Mouse (Mus musculus): ENCODE data around the gene Tgif1. TPM values are rescaled to one million over a fixed set of nuclear protein-coding genes. Genes with fewer than 3 reads are reported as not detected.

The Tgif1 gene
- polyA plus RNA-seq (2012; rRNA removed) (6.3 and 7.0 TPM in 2 replicates), polyA plus RNA-seq (2014; fragmentation: Nextera tagmentation; extraction: Ambion mirVana) (5.0 TPM in 2 replicates)

GRCm38 (mm10) chr17:70853436-70853905, at the start of gene Tgif1:
Gene Tgif1 (minus strand): TSS chr17:70853546.
- H3K4me3 ChIP-seq (ENCODE audit: insufficient read depth in 1 of 2, low read depth in 2 of 2, low read length in 2 of 2): peak within 1 kb of the TSS; percentile 61 to 72
- H3K9me3 ChIP-seq (ENCODE audit: control insufficient read depth, low read length): no peaks in the 10 kb centered on the region
- ATAC-seq (ENCODE audit: insufficient read depth) (peak; percentile 16; the same call in 1 of the 2 replicates), DNase-seq (ENCODE audit: low read depth in 3 of 3, low spot score in 3 of 3) (no peak)
- peaks cover 0 to 6% of the 10 kb centered on the region in 2 experiments; a peak in 1 of 4 replicates for H3K4me1 ChIP-seq (replicated peaks; ENCODE audit: control insufficient read depth in 2 of 2, insufficient read depth in 2 of 2, low read length in 1 of 2)
- peak within 1 kb of the TSS; percentile 63 for H3K27ac ChIP-seq
- H3K27me3 ChIP-seq (ENCODE audit: control insufficient read depth, insufficient read depth, low read length): peaks cover 37% of the 10 kb centered on the region
- peak within 1 kb of the TSS; percentile 59 for H3K9ac ChIP-seq (replicated peaks)
- H3K36me3 ChIP-seq (replicated peaks; ENCODE audit: control insufficient read depth, insufficient read depth, low read depth): no peaks in the 10 kb centered on the region
- TF ChIP-seq EP300 (IDR thresholded peaks at IDR 0.05; ENCODE audit: low read depth): no peak
- no peak for TF ChIP-seq CTCF (IDR thresholded peaks at IDR 0.05; ENCODE audit: low read depth)
- under 1% methylated on average over 29 of the region's 29 CpGs for WGBS (ENCODE audit: insufficient replicate concordance)
- peak within 1 kb of the TSS; percentile 89 for H3K4me2 ChIP-seq (ENCODE audit: low read depth)

GRCm38 (mm10) chr17:70900660-70901059, 47.3 kb upstream of the Tgif1 start:
- 71% methylated on average over 10 of the region's 10 CpGs for WGBS (ENCODE audit: insufficient replicate concordance)

GRCm38 (mm10) chr17:70899642-70900041, 46.3 kb upstream of the Tgif1 start:
- H3K9me3 ChIP-seq (ENCODE audit: control insufficient read depth, low read length): no peaks in the 10 kb centered on the region
- H3K4me1 ChIP-seq (replicated peaks; ENCODE audit: control insufficient read depth in 2 of 2, insufficient read depth in 2 of 2, low read length in 1 of 2): no peaks in the 10 kb centered on the region
- no peak overlapping the region for H3K27ac ChIP-seq
- no peak for DNase-seq (ENCODE audit: low read depth in 3 of 3, low spot score in 3 of 3)
- no peak overlapping the region for H3K9ac ChIP-seq (replicated peaks)
- H3K4me2 ChIP-seq (ENCODE audit: low read depth): no peak overlapping the region
- 66% methylated on average over 6 of the region's 6 CpGs for WGBS (ENCODE audit: insufficient replicate concordance)
- TF ChIP-seq CTCF (IDR thresholded peaks at IDR 0.05; ENCODE audit: low read depth) (no peak), EP300 (IDR thresholded peaks at IDR 0.05; ENCODE audit: low read depth) (no peak)
- no peaks in the 10 kb centered on the region for H3K36me3 ChIP-seq (replicated peaks; ENCODE audit: control insufficient read depth, insufficient read depth, low read depth)
- no peak for ATAC-seq (ENCODE audit: insufficient read depth)
- H3K4me3 ChIP-seq (ENCODE audit: insufficient read depth in 1 of 2, low read depth in 2 of 2, low read length in 2 of 2): no peak overlapping the region
- no peaks in the 10 kb centered on the region for H3K27me3 ChIP-seq (ENCODE audit: control insufficient read depth, insufficient read depth, low read length)

More at GRCm38 (mm10) chr17:70900660-70901059, 47.3 kb upstream of the Tgif1 start:
- H3K27ac ChIP-seq: no peak overlapping the region
- no peaks in the 10 kb centered on the region for H3K4me1 ChIP-seq (replicated peaks; ENCODE audit: control insufficient read depth in 2 of 2, insufficient read depth in 2 of 2, low read length in 1 of 2)
- H3K4me2 ChIP-seq (ENCODE audit: low read depth): no peak overlapping the region
- ATAC-seq (ENCODE audit: insufficient read depth) (no peak), DNase-seq (ENCODE audit: low read depth in 3 of 3, low spot score in 3 of 3) (no peak)
- no peak overlapping the region for H3K9ac ChIP-seq (replicated peaks)
- TF ChIP-seq EP300 (IDR thresholded peaks at IDR 0.05; ENCODE audit: low read depth) (no peak), CTCF (IDR thresholded peaks at IDR 0.05; ENCODE audit: low read depth) (no peak)
- no peaks in the 10 kb centered on the region for H3K9me3 ChIP-seq (ENCODE audit: control insufficient read depth, low read length)
- H3K27me3 ChIP-seq (ENCODE audit: control insufficient read depth, insufficient read depth, low read length): no peaks in the 10 kb centered on the region
- no peak overlapping the region for H3K4me3 ChIP-seq (ENCODE audit: insufficient read depth in 1 of 2, low read depth in 2 of 2, low read length in 2 of 2)
- no peaks in the 10 kb centered on the region for H3K36me3 ChIP-seq (replicated peaks; ENCODE audit: control insufficient read depth, insufficient read depth, low read depth)

GRCm38 (mm10) chr17:70894867-70895266, 41.5 kb upstream of the Tgif1 start:
- Histone ChIP-seq H3K4me2 (ENCODE audit: low read depth) (no peak overlapping the region), H3K4me3 (ENCODE audit: insufficient read depth in 1 of 2, low read depth in 2 of 2, low read length in 2 of 2) (no peak overlapping the region), H3K4me1 (replicated peaks; ENCODE audit: control insufficient read depth in 2 of 2, insufficient read depth in 2 of 2, low read length in 1 of 2) (no peaks in the 10 kb centered on the region), H3K9ac (replicated peaks) (no peak overlapping the region), H3K9me3 (ENCODE audit: control insufficient read depth, low read length) (no peaks in the 10 kb centered on the region), H3K36me3 (replicated peaks; ENCODE audit: control insufficient read depth, insufficient read depth, low read depth) (no peaks in the 10 kb centered on the region), H3K27me3 (ENCODE audit: control insufficient read depth, insufficient read depth, low read length) (no peaks in the 10 kb centered on the region), H3K27ac (no peak overlapping the region)
- 70% methylated on average over 9 of the region's 9 CpGs for WGBS (ENCODE audit: insufficient replicate concordance)
- TF ChIP-seq EP300 (IDR thresholded peaks at IDR 0.05; ENCODE audit: low read depth) (no peak), CTCF (IDR thresholded peaks at IDR 0.05; ENCODE audit: low read depth) (no peak)
- no peak for DNase-seq (ENCODE audit: low read depth in 3 of 3, low spot score in 3 of 3)
- ATAC-seq (ENCODE audit: insufficient read depth): no peak

GRCm38 (mm10) chr17:70893151-70893550, 39.8 kb upstream of the Tgif1 start:
- H3K4me2 ChIP-seq (ENCODE audit: low read depth): no peak overlapping the region
- DNase-seq (ENCODE audit: low read depth in 3 of 3, low spot score in 3 of 3) (no peak), ATAC-seq (ENCODE audit: insufficient read depth) (no peak)
- H3K9me3 ChIP-seq (ENCODE audit: control insufficient read depth, low read length): no peaks in the 10 kb centered on the region
- no peak overlapping the region for H3K27ac ChIP-seq
- 46% methylated on average over 5 of the region's 5 CpGs for WGBS (ENCODE audit: insufficient replicate concordance)
- H3K27me3 ChIP-seq (ENCODE audit: control insufficient read depth, insufficient read depth, low read length): no peaks in the 10 kb centered on the region
- H3K4me1 ChIP-seq (replicated peaks; ENCODE audit: control insufficient read depth in 2 of 2, insufficient read depth in 2 of 2, low read length in 1 of 2): no peaks in the 10 kb centered on the region
- TF ChIP-seq EP300 (IDR thresholded peaks at IDR 0.05; ENCODE audit: low read depth) (no peak), CTCF (IDR thresholded peaks at IDR 0.05; ENCODE audit: low read depth) (no peak)
- H3K36me3 ChIP-seq (replicated peaks; ENCODE audit: control insufficient read depth, insufficient read depth, low read depth): no peaks in the 10 kb centered on the region
- H3K4me3 ChIP-seq (ENCODE audit: insufficient read depth in 1 of 2, low read depth in 2 of 2, low read length in 2 of 2): no peak overlapping the region
- H3K9ac ChIP-seq (replicated peaks): no peak overlapping the region

Data from liver, embryonic 14.5 days (tissue).